Mouse (Mus musculus) adrenal gland, postnatal 36 days (tissue): ENCODE data around the gene Rcor1. TPM values are rescaled to one million over a fixed set of nuclear protein-coding genes. Genes with fewer than 3 reads are reported as not detected.

Experiments used
- DNase-seq, 2 experiments: peaks; one replicate each; pipeline ENCODE4 v3.0.0; 2021; ENCODE audit warnings: mixed read lengths in 1 of 2
- total RNA-seq, 2 experiments: library from RNA; stranded (reverse); gene quantifications; 2 replicates each; pipeline ENCODE4 v1.2.3; 2021

The Rcor1 gene
- total RNA-seq, 2 experiments from 2014 or later = 44.1 to 67.8 TPM

DNA sequence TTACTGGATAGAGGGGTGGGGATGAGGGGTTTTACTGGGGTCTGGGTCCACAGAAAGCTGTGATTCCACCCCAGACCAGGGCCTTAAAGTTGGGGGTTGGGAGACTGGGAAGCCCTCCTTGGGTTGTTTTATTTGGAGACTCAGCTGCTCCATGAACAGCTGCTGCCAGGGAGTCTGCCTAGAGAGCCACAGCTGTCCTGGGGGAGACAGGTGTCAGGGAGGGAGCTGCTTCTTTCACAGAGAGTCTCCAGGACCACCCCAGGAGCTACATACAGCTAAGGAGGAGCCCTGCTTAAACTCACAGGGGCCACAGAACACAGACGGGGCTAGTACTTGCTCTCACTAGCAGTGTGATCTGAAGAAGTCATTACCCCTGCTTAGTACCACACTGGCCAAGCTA lies 18.0 kb upstream of the Rcor1 start:
- DNase-seq = no peak

DNA sequence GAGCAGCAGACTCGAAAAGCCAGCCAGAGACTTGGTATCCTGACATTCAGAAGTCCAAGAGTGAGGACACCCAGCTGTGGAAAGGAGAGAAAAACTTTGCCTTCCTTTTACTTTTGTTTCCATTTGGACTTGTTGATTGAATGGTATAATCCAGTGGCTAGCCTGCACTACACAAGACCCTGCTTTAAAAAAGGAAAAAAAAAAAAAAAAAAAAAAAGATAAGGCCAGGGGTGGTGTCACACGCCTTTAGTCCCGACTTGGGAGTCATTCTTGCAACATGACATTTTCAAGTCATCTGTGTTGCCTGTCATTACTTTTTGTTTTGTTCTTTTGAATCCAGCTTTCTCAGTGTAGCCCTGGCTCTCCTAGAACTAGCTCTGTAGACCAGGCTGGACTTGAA lies 17.6 kb upstream of the Rcor1 start:
- DNase-seq = no peak

DNA sequence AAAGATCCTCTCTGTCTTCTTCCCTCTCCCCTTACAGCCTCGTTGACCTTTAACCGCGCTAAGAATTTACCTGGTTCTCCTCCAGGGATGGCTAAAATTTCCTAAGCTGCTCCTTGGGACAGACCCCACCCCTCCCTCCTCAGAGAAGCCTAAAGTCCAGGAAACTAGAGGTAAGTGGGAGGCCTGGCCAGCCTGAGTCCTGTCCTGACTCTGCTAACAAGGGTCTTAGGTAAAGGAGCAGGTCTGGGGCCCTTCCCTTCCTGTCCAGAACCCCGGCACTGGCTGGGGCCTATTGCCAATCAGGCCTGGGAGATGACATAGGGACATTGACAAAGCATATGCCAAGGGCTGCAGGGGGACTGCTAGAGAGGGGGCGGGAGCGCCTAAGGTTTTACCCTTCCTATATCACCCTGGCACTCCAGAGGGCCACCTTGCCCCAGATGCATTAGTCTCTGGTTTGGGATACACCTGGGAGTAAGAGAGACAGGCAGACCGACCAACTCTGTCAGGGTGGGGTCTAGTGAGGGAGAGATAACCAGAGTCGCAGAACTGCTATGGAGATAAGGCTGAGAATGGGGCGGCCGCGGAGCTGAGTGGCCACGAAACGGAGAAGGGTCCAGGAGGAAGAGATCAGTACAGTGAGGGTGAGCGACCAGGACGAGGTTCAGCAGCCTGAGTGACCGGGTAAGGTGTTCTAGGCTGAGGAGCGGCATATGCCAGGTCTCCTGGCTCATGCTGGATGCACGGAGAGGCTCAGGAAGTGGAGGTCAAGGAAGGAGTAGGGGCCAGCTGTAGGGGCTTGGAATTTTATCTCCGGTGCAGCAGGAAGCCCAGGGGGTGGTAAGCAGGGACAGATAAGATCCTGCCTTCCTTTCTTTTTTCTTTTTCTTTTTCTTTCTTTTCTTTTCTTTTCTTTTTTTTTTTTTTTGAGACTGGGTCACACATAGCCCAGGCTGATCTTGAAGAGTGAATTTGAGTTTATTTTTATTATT lies 10.7 kb upstream of the Rcor1 start:
- DNase-seq = no peak

DNA sequence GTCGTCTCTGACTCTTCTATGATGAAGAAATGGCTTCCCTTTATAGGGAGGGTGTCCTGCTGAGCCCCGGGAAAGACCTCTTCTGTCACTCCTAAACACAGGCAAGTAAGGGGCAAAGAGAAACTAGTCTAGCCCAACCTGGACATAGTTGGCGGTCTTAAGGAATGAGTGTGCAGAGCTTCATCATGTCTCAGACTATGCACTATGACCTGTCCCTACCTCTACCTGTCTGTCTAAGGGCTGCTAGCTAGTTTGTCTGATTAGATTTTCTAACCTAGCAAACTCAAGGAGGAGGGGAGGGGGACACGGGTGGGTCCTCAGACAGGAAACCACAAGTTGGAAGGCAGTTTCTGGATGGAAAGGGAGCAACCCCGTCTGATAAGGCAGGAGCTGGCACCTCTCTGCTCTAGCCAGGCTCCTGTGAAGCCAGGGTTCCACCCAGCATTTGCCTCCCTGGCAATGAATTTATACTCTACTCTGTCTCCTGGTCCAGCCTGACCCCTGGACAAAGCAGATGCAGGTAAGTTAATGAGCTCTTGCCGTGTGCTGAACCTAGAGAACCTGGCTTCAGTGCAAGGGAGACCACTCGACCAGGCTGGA lies 9.8 kb upstream of the Rcor1 start:
- no peak for DNase-seq

DNA sequence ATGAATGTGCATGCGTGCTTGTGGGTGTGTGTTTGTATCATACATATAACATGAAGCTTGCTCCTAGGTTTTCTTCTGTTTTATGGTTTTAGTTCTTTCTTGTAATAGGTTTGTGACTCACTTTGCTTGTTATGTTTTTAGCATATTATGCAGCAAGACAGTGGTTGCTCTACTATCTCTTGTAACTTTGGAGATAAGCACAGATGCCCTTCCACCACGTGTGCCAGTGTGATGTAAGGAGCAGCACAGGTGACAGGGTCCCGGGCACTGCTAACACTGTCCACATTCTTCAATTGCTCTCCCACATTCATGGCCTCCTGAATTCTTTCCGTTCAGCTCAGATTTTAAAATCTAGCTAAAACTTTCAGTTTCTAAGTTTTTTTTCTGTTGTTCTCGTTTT lies 6.3 kb upstream of the Rcor1 start:
- no peak for DNase-seq

DNA sequence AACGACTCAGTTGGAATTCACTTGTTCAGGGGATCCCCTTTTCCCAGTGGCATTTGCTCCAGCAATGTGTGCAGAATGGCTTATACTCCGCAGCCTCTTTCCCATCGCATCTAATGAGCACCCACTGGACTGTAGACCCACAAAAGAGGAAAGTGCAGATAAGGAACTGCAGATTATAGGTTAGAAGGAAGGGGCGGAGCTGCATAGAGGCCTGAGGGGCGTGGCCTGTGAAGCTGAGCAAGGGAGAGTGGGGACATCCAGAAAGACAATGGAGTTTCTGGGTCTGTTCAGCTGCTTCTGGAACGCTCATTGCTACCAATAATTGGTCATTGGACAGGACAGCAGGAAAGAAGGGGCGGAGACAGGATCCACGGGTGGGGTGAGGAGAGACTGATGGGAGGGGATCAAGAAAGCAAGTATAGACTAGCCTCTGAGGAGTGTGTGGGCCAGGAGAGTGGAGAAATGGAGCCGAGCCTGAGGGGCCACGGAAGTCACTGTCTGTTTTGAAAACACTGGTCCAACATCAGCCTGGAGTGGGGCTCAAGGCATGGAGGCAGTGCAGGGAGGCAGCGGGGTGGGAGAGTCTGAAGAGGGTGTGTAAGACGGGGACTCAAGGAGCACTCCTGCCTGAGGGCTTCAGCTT lies 3.8 kb upstream of the Rcor1 start:
- DNase-seq = no peak

DNA sequence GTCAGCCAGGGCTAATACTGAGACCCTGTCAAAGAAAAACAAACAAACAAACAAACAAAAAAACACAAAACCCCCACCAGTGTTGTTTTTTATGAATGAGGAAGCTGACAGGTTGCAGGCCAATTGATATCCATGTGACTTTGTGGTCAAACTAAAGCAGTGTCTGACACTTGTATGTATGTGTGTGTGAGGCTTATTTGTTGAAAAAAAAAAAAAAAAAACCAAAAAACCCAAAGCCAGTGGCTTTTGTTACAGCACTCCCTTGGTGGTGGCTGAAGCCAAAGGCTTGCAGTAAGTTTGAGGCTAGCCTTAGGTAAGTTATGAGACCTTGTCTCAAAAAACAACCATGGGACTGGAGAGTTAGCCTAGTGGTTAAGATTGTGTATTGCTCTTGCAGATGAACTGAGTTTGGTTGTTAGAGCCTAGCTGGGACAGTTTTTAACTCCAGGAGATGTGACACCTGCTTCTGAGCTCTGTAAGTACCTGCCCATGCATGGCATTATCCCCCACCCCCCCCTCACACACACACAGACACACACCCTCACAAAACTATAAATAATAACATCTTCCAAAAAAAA lies 2.9 kb upstream of the Rcor1 start:
- no peak for DNase-seq

DNA sequence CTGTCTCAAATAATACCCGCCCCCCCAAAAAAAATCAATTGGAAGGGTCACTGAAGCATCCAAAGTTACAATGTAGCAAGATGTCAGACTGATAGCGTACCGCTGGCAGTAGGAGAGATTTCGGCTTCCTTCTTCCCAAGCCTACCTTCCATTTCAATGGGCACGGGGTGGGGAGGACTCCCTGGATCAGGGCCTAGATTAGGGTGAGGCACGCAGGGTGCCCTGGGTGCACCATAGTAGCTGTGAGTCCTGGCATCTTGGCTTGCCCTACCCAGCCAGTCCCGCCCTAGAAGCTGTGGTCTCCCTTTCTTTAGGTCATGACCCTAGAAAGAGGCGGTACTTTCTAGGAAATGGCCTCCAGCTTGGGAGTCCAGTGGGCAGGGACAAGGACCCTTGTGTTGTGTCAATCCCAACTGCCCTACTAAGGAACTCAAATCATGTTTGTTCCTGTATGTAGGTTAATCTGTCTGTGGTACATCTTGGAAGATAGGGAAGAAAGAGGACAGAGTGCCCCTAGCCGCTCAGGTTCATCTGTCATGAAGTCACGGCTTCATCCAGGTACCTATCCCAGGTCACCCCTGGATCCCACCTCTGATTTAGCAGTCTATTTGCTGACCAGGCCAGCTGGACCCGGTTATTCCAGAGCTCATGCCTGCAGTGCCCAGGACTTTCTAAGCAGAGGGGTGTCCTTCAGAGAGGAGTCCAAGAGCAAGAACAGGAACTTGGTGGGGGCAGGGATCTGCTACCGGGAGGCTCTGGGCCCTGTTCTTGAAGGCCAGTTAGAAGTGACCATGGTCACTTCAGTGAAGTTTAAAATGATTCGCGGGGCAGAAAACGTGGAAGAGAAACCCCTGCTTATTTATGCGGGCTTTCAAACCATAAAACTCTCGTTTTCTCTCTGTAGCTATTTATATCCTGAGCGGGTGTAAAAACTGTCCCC lies 1.6 kb upstream of the Rcor1 start:
- peak; percentile 50 to 74 for DNase-seq

DNA sequence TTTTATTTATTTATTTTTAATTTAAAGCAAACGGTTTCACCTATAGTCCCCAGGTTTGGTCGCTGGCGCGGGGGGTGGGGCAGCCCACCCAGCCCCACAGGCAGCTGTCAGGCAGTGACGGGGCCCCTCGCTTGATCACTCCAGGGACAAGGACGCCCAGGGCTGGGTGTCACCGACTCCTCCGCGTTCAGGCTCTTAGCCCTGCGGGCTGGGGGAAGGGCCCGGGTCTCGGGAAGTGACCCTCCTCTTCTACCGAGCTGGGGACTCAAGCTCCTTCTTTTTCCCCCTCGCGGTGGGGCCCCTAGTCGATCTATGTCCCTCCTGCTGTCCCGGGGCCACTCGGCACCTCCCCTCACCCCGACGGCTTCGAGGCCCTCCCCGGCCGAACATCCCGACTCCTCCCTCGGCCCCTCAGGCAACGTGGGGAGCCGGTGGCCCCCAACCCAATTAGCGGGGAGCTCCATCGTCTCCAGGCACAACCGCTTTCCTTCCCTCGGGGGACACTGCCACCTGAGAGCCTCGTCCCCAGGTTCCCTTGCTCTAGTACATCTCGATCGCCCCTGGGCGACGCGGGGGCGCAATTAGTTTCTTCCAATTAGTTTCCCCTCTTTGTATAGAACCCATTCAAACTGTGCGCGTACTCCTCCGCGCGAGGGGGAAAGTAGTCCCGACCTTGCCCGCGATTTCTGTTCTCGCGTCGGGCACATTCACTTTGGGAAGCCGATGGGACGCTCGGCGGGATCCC lies 748 bp upstream of the Rcor1 start:
- peak; percentile 80 to 81 for DNase-seq

DNA sequence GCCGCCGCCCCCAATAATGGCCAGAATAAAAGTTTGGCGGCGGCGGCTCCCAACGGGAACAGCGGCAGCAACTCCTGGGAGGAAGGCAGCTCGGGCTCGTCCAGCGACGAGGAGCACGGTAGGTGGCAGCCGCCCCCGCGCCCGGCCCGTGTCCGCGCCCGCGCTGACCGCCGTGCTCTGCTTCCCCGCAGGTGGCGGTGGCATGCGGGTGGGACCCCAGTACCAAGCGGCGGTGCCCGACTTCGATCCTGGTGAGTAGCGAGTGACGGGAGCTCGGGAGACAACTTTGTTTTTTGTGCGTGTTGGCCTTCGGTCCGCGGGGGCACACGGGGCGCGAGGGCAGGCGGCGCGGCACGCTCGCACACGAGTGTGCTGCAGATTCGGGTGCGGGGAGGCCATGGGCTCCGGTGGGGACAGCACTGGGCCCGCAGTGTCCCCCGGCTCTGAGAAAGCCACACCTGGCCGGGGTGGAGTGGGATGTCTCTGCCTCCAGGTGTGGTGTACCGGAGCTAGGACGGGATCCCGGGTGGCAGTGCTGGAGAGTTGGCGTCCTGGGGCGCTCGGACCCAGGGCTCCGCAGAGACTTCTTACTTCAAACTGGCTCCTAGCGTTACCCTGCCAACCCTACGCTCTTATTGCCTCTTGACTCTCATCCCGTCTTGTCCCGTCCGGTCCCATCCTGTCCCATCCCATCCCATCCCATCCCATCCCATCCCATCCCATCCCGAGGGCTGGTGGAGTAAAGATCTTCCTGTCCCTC lies 800 bp downstream of the Rcor1 start:
- peak; percentile 54 to 72 for DNase-seq

DNA sequence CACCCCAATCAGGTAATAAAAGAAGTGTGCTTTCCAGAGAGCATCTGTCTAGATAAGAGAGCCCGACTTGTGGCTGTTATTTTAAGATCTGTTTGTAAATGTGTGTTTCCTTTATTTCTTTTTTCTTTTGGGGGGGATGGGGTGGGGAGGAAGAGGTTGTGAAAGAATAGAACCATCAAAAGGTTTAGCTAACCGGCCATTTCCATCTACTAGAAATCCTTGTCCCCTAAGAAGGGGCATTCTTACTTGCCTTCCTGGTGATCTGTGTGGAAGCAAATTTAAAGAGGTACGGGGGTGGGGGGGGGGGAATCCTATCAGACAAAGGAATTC lies 1.3 kb downstream of the Rcor1 start:
- no peak for DNase-seq

DNA sequence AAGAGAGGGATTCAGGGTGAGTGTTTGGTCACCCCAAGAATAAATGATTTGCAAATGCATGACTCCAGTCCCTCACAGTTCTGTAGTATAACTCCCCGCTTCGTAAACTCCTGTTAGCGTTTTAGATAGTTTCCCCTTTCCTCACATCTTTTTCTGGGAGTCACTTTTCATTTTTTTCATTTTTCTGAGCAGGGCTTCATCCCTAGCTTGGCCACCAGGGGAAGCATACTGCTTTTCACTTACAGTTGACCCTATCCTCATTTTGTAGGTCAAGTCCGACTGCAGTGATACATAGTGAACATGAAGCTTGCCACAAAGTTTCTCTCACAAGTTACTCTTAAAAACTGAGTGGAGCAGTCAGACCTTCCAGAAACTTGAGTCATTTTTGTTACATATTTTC lies 2.0 kb downstream of the Rcor1 start:
- peak; percentile 33 to 62 for DNase-seq

DNA sequence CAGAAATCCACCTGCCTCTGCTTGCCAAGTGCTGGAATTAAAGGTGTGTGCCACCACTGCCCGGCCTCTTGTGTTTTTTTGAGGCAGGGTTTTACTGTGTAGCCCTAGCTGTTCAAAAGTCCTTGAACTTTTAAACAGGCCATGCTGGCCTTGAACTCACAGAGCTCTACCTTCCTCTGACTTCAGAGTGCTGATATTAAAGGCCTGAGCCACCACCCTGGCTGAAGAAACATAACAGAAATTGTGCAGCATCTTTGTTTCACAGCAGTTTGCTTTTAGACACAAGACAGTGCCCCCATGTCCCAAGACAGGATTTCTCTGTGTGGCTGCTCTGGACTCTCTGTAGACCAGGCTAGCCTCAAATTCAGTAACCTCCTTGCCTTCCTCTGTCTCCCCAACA lies 3.2 kb downstream of the Rcor1 start:
- peak in 1 of 2 experiments; percentile 17 for DNase-seq

DNA sequence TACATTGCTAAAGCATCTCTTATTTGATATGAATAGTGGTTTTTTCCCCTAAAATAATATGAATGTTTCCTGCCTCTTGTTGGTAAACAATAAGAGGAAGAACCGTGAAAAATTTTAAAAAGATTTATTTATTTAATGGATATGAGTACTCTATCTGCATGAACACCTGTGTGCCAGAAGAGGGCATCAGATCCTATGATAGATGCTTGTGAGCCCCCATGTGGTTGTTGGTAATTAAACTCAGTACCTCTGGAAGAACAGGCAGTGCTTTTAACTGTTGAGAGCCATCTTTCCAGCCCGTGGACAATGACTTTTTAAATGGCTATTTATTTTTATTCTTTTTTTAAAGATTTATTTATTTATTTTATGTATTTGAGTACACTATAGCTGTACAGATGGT lies 5.7 kb downstream of the Rcor1 start:
- no peak for DNase-seq

DNA sequence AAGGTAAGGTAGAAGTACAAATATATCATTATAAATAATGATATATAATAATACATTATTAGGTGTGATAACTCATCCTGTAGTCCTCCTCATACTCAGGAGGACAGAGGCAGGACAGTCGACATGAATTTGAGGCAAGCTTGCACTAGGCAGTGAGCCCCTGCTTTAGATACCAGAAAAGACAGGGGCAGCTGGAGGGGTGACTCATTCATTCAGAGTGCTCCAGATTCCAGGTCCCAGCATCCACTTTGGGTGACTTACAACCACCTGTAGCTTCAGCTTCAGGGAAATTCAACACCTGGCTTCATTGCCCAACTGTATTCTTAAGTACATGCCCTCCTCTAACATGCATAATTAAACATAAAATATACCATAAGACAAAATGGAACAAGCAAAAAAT lies 7.7 kb downstream of the Rcor1 start:
- DNase-seq = no peak

DNA sequence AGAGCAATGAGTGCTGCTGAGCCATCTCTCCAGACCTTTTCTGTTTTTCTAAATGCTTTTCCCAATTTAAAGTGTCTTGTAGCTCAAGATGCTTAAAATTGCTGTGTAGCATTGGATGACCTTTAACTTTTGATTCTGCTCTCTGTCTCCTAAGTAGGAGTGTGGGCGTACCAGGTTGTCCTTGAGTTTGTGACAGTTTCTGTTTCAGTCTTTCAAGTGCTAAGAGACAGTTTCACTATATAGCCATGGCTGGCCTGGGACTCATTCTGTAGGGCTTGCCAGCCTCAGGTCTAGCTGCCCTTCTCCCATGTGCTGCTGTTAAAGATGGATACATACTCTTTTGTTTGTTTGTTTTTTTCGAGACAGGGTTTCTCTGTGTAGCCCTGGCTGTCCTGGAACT lies 9.1 kb downstream of the Rcor1 start:
- DNase-seq = no peak

DNA sequence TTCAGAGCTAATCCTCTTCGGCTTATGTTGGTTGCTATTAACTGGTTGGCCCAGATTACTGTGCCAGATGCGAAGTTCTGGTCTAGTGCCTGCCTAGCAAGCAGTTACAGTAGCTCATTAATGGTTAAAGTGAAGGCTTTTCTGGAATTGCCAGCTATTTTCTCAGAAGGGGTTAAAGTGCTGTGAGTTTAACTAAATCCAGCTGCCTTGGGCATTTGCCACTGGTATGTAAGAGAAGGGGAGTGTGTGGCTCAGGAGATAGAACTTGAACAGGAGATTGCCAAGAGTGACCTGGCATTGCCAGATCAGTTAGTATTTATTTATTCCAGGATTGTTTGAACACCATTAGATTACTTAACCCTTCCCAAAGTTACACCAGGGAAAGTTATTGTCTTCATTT lies 11.1 kb downstream of the Rcor1 start:
- DNase-seq = no peak

DNA sequence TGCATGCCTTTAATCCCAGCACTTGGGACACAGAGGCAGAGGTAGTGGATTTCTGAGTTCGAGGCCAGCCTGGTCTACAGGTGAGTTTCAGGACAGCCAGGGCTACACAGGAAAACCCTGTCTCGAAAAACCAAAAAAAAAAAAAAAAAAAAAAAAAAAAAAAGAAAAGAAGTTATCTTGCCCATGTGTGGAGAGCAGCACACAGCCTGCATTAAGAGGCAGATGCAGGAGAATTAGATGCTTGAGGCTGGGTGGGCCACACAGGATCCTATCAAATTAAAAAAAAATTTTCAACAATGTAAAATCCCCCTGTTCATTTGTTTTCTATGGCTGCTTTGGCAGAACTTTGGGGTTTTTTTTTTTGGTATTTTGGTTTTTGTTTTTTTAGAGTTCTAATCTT lies 24.2 kb downstream of the Rcor1 start:
- no peak for DNase-seq

DNA sequence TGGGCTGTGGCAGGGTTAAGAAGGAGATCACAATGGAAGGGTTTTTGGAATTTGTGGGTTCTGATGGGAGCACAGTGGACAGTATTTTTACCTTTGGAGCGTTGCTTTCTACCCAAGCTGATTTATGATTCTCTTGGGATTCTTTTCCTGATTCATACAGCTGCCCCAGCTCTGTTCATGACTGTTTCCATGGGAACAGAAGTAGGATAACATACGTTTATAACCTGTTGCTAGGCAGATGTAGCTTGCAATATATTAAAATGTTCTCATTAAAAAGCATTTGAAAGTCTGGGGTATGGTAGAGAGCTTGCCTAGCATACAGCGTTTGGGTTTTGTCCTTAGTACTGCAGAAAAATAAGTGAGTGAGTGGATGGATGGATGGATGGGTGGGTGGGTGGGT lies 25.1 kb downstream of the Rcor1 start:
- DNase-seq = no peak

DNA sequence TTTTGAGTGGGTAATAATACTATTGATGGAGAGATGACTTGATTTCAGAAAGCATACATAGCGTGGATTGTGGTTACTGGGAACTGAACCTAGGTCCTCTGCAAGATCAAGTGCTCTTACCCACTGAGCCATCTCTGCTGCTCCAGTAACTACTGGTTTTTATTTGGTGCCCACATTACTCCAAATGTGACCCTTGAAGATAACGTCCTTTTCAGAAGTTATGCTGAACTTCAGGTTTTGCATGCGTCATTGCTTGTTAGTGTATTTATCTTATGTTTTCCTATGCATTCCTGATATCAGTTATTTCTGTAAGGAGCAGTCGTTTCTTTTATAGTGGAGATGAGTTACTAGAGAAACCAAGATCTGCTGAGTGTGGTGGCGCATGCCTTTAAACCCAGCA lies 26.2 kb downstream of the Rcor1 start:
- no peak for DNase-seq
